Mouse (Mus musculus) lung, postnatal 0 days (tissue): ENCODE data around the gene Glt8d2. TPM values are rescaled to one million over a fixed set of nuclear protein-coding genes. Genes with fewer than 3 reads are reported as not detected.

ENCODE experiments used
- ATAC-seq: fragments of 200-750 bp; cut with Nextera tagmentation; 2 replicates; pipeline ENCODE4 v1.8.0; 2017; ENCODE audit warnings: moderate library complexity
- DNase-seq: peaks from one replicate; pipeline ENCODE4 v3.0.0-alpha.2; 2016; ENCODE audit warnings: low spot score
- H3K27ac ChIP-seq: fragments of 300-500 bp; sonication (generic); 2 replicates; pipeline ENCODE4 v1.5.1; 2014; ENCODE audit warnings: antibody characterized with exemption, mild to moderate bottlenecking, low read length, mixed read lengths
- H3K27me3 ChIP-seq: fragments of 300-500 bp; sonication (generic); replicated peaks from 2 replicates; pipeline ENCODE4 v1.6.1; 2014; ENCODE audit warnings: low read length, mixed read lengths; ENCODE audit not compliant: insufficient read depth
- H3K36me3 ChIP-seq: fragments of 300-500 bp; sonication (generic); 2 replicates; pipeline ENCODE4 v1.6.1; 2014; ENCODE audit warnings: low read length, mixed read lengths; ENCODE audit not compliant: insufficient read depth
- H3K4me1 ChIP-seq: fragments of 300-500 bp; sonication (generic); 2 replicates; pipeline ENCODE4 v1.6.1; 2014; ENCODE audit warnings: antibody characterized with exemption, low read depth, low read length, mixed read lengths; ENCODE audit not compliant: insufficient read depth
- H3K4me2 ChIP-seq: fragments of 300-500 bp; sonication (generic); replicated peaks from 2 replicates; pipeline ENCODE4 v1.6.1; 2014; ENCODE audit warnings: low read depth, mild to moderate bottlenecking, low read length, moderate library complexity, mixed read lengths
- H3K4me3 ChIP-seq: fragments of 300-500 bp; sonication (generic); 2 replicates; pipeline ENCODE4 v1.5.1; 2014; ENCODE audit warnings: low read depth, low read length
- H3K9ac ChIP-seq: fragments of 300-500 bp; sonication (generic); replicated peaks from 2 replicates; pipeline ENCODE4 v1.6.1; 2014; ENCODE audit warnings: low read depth, mild to moderate bottlenecking
- H3K9me3 ChIP-seq: fragments of 300-500 bp; sonication (generic); 2 replicates; pipeline ENCODE4 v1.6.1; 2016; ENCODE audit warnings: low read length, mixed read lengths
- CTCF ChIP-seq: IDR thresholded peaks from 2 replicates; pipeline ENCODE4 v1.5.1; 2016; ENCODE audit warnings: antibody characterized with exemption, mild to moderate bottlenecking
- EP300 ChIP-seq: IDR thresholded peaks from 2 replicates; pipeline ENCODE4 v1.6.1; 2016; ENCODE audit warnings: antibody characterized with exemption, mild to moderate bottlenecking, control low read depth
- WGBS: fragments of 180-500 bp; shearing (Covaris S2); extraction: QIAGEN DNeasy Blood & Tissue Kit; methylation state at CpG from one replicate; pipeline ENCODE4 v1.1.7; 2014; 5-methylcytosine and 5-hydroxymethylcytosine counted together
- polyA plus RNA-seq: library from polyadenylated mRNA; unstranded; fragments of >200 nt; fragmentation: Nextera tagmentation; extraction: Ambion mirVana; gene quantifications from 2 replicates; pipeline ENCODE4 v1.2.1, GENCODE M21; 2015

The Glt8d2 gene
- polyA plus RNA-seq, 1 experiment from 2014 or later, result 2.4 TPM

DNA sequence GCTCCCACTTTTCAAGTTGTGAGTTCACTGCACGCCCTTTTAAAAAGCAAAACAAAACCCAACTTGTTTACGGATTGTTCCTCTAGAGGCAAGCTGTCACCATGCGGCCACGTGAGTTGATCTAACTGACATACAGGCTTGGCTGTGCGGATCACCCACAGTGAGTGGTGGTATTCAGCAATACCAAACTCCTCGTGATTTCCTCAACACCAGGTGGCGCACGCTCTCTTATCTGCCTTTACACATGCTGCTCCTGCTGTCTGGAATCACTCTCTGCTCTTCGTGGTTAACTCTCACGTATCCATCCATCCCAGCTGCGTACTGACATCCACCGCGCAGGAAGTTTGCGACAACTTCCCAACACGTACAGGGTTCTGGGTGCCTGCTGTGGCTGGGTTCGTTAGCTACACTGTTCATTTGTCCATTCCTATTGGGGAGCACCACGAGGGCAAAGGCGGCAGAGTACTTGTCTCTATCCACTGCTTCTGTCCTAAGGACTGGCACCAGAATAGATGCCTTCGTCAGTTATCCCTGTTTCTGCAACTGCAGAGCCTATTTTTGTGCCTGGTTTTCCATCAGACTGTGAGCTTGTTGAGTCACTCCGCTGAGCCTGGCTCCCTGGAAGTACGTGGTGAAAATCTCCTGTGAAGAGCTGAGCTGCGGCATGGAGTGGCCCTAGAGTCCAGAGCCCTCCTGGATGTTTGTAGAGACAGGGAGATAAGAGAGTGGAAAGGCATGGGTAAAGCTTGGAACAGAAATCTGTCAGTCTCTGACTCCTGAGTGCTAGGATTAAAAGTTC lies 23.8 kb downstream of the Glt8d2 start:
- 11% methylated on average over 22 of the region's 22 CpGs for WGBS
- Histone ChIP-seq H3K9ac (no peak overlapping the region), H3K4me1 (no peaks in the 10 kb centered on the region; the same call in 1 of the 2 replicates), H3K27ac (no peak overlapping the region), H3K27me3 (no peaks in the 10 kb centered on the region), H3K4me3 (no peak overlapping the region), H3K4me2 (peak overlapping the region; percentile 40), H3K9me3 (no peaks in the 10 kb centered on the region), H3K36me3 (no peaks in the 10 kb centered on the region)
- DNase-seq (peak; percentile 92), ATAC-seq (peak; percentile 93)
- no peak for TF ChIP-seq EP300
- peak; percentile 97 for TF ChIP-seq CTCF

DNA sequence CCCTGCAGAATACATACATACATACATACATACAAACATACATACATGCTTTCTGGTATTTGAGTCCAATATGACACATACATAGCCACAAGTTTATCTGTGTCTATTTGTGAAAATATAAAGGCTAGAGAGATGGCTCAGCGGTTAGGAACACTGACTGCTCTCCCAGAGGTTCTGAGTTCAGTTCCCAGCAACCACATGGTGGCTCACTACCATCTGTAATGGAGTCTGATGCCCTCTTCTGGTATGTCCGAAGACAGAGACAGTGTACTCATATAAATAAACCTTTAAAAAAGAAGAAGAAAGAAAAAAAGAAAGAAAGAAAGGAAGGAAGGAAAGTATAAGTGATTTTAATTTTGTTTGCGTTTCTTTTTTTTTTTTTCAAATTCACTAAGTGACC lies 24.5 kb downstream of the Glt8d2 start:
- no peak overlapping the region; the same call in 1 of the 2 replicates for H3K4me2 ChIP-seq
- no peak for ATAC-seq
- TF ChIP-seq EP300 (no peak), CTCF (no peak)

DNA sequence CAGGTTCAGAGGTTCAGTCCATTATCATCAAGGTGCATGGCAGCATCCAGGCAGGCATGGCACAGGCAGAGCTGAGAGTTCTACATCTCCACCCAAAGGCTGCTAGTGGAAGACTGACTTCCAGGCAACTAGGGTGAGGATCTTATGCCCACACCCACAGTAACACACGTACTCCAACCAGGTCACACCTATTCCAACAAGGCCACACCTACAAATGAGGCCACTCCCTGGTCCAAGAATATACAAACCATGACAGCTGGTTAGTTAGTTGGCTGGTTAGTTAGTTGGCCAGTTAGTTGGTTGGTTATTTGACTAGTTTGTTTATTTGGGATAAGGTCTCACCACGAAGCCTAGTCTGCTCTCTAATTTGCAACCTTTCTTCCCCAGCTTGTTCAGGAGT lies 27.2 kb downstream of the Glt8d2 start:
- Histone ChIP-seq H3K4me2 (no peak overlapping the region), H3K27me3 (no peaks in the 10 kb centered on the region), H3K36me3 (no peaks in the 10 kb centered on the region), H3K9ac (no peak overlapping the region), H3K4me3 (no peak overlapping the region), H3K4me1 (no peaks in the 10 kb centered on the region; the same call in 1 of the 2 replicates), H3K9me3 (no peaks in the 10 kb centered on the region), H3K27ac (no peak overlapping the region)
- ATAC-seq, result no peak
- no peak for TF ChIP-seq EP300
- TF ChIP-seq CTCF, result no peak
- 84% methylated on average over 2 of the region's 2 CpGs for WGBS
- DNase-seq, result no peak

More for the DNA sequence above, 24.5 kb downstream of the Glt8d2 start:
- H3K4me1 ChIP-seq, result no peaks in the 10 kb centered on the region; the same call in 1 of the 2 replicates
- no peaks in the 10 kb centered on the region for H3K27me3 ChIP-seq
- H3K27ac ChIP-seq, result no peak overlapping the region
- DNase-seq, result no peak
- 60% methylated on average over 3 of the region's 3 CpGs for WGBS
- no peak overlapping the region for H3K9ac ChIP-seq
- no peaks in the 10 kb centered on the region for H3K36me3 ChIP-seq
- no peak overlapping the region for H3K4me3 ChIP-seq
- H3K9me3 ChIP-seq, result no peaks in the 10 kb centered on the region

DNA sequence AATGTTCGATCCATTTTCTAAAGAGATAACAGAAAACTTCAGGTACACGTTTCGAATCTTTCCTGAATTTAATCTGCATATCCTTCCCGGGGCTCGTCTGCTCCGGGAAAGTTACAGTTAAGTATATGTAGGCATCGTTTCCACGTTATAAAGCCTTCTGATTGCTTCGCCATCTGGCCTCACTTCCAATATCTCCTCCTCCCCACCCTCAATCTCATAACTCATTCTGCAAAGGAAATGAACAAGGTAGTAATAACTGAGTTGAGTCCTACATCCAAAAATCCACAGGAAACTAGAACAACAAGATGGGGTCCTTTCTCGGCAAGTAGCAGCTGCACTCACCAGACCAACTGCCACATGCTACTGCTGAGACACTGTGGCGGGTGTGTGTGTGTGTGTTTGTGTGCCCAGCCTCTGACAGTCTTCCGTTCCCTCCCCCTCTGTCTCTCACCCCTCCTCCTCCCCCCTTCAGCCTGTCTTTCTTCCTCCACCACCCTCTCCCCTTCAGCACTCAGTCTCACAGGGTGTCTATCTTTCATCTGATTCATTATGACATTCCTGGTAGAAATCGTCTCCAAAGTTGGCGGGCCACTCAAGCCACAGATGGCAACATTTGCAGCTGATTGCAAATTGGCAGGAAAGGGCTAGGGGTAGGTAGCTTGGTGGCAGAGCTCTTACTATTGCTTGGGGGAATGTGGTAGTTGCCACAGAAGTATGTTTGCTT lies 28.0 kb downstream of the Glt8d2 start:
- H3K4me2 ChIP-seq, result no peak overlapping the region
- H3K4me3 ChIP-seq, result no peak overlapping the region
- no peak overlapping the region for H3K9ac ChIP-seq
- no peaks in the 10 kb centered on the region; the same call in 1 of the 2 replicates for H3K4me1 ChIP-seq
- ATAC-seq (no peak), DNase-seq (no peak)
- H3K27me3 ChIP-seq, result no peaks in the 10 kb centered on the region
- TF ChIP-seq CTCF (no peak), EP300 (no peak)
- no peak overlapping the region for H3K27ac ChIP-seq
- 65% methylated on average over 14 of the region's 14 CpGs for WGBS
- no peaks in the 10 kb centered on the region for H3K9me3 ChIP-seq
- H3K36me3 ChIP-seq, result no peaks in the 10 kb centered on the region

DNA sequence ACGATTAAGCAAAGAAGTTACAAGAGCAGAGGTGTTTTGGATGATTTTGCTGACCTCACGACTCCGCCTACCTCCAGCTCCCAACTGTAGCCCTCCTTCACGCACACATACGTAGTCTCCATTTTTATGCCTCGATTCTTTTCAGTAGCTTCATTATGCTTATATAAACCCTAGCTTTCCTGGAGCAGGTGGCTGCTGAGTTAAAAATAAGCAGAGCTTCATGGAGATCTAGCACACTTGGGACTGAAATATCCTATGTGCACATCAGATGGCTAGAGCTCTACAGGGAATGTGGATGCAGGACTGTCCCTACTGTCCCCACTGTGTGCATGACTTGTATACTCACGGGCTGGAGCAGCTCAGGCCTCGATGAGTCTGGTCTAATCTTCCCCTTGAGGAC lies 28.6 kb downstream of the Glt8d2 start:
- H3K9ac ChIP-seq, result no peak overlapping the region
- DNase-seq (no peak), ATAC-seq (no peak)
- no peak overlapping the region for H3K4me3 ChIP-seq
- no peak for TF ChIP-seq EP300
- no peak for TF ChIP-seq CTCF
- 76% methylated on average over 8 of the region's 8 CpGs for WGBS
- H3K4me1 ChIP-seq, result no peaks in the 10 kb centered on the region; the same call in 1 of the 2 replicates
- H3K27ac ChIP-seq, result no peak overlapping the region
- H3K9me3 ChIP-seq, result no peaks in the 10 kb centered on the region
- H3K27me3 ChIP-seq, result no peaks in the 10 kb centered on the region
- no peaks in the 10 kb centered on the region for H3K36me3 ChIP-seq
- no peak overlapping the region for H3K4me2 ChIP-seq

DNA sequence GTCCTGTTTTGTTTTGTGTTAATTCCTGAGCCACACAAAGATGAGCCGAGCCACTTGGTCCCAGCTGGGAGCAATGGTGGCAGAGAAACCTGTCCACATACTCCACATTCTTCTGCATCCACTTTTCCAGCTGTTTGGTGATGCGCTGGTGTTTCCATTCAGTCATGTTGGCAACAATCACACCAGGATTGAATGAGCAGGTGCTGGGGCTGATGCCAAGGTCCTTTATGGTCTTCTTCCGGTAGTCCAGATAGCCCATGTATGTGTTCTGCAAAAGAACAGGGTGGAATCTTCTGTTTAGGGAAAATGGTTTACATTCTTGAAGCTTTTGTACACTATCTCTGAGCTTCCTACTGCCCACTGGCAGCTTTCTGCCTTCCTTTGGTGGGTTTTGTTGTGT lies 35.9 kb downstream of the Glt8d2 start:
- no peak for ATAC-seq
- no peak for DNase-seq
- WGBS, result 78% methylated on average over 3 of the region's 3 CpGs
- no peak overlapping the region for H3K9ac ChIP-seq
- H3K36me3 ChIP-seq, result no peaks in the 10 kb centered on the region
- no peaks in the 10 kb centered on the region for H3K4me1 ChIP-seq
- no peaks in the 10 kb centered on the region for H3K9me3 ChIP-seq
- no peak overlapping the region for H3K4me3 ChIP-seq
- H3K27ac ChIP-seq, result no peak overlapping the region
- no peak for TF ChIP-seq CTCF
- TF ChIP-seq EP300, result no peak
- H3K4me2 ChIP-seq, result no peak overlapping the region
- H3K27me3 ChIP-seq, result no peaks in the 10 kb centered on the region
